Mouse (Mus musculus): ENCODE results near the gene Ddx56. TPM values are rescaled to one million over a fixed set of nuclear protein-coding genes. Genes with fewer than 3 reads are reported as not detected.

The Ddx56 gene
- polyA plus RNA-seq, 1 experiment from 2014 or later: 36.3 TPM

DNA sequence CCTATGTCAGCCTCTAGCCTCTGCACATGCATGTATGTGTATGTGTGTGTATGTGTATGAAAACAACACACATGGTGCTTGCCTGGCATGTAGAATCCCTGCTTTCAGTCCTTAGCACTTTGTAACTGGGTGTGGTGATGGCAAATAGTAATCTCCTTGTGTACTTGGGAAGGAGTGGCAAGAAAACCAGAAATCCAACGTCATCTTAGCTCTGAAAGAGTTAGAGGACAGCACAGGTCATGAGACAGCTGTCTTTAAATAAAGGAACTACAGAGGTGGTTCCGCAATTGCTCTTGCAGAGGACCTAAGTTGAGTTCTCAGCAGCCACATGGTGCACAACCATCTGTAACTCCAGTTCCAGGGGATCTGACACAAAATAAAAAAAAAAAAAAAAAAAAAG is 31.9 kb upstream of the Ddx56 start:
- peaks cover 3% of the 10 kb centered on the region; the same call in 1 of the 2 replicates for H3K4me1 ChIP-seq (replicated peaks; ENCODE audit: control insufficient read depth, insufficient read depth, low read length)
- no peak overlapping the region for H3K9ac ChIP-seq (ENCODE audit: low read depth, low read length)
- ATAC-seq: peak; percentile 65
- H3K4me2 ChIP-seq (replicated peaks; ENCODE audit: low read depth): no peak overlapping the region
- peaks cover 49% of the 10 kb centered on the region for H3K36me3 ChIP-seq (ENCODE audit: control insufficient read depth, insufficient read depth)
- H3K9me3 ChIP-seq (ENCODE audit: control insufficient read depth): no peaks in the 10 kb centered on the region
- no peaks in the 10 kb centered on the region for H3K27me3 ChIP-seq (replicated peaks; ENCODE audit: control insufficient read depth, insufficient read depth, low read length)
- no peak overlapping the region for H3K4me3 ChIP-seq (ENCODE audit: low read depth, low read length)
- 37% methylated on average over 2 of the region's 2 CpGs for WGBS
- H3K27ac ChIP-seq (ENCODE audit: low read depth, low read length): peak overlapping the region; percentile 42
- TF ChIP-seq CTCF (IDR thresholded peaks at IDR 0.05; ENCODE audit: low read depth): no peak

DNA sequence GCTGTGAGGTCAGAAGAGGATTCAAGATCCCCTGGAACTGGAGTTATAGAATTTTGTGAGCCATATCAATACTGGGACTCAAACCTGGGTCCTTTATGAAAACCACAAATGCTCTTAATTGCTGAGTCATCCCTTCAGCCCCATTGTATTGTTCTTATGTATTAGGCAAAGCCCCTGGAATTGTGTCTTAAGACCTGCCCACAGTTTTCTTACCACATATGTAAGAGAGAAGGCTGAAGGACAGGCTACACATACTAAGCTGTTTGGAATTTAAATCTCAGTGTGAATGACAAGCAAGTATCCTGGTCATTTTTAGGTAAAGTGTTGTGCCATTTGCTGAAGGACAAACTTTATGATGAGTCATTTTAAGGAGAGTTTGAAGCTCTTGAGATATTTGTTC is 28.5 kb upstream of the Ddx56 start:
- H3K27me3 ChIP-seq (replicated peaks; ENCODE audit: control insufficient read depth, insufficient read depth, low read length): no peaks in the 10 kb centered on the region
- H3K27ac ChIP-seq (ENCODE audit: low read depth, low read length): no peak overlapping the region
- no peaks in the 10 kb centered on the region for H3K9me3 ChIP-seq (ENCODE audit: control insufficient read depth)
- H3K4me1 ChIP-seq (replicated peaks; ENCODE audit: control insufficient read depth, insufficient read depth, low read length): peaks cover 7% of the 10 kb centered on the region
- H3K9ac ChIP-seq (ENCODE audit: low read depth, low read length): no peak overlapping the region
- TF ChIP-seq CTCF (IDR thresholded peaks at IDR 0.05; ENCODE audit: low read depth): no peak
- no peak overlapping the region for H3K4me3 ChIP-seq (ENCODE audit: low read depth, low read length)
- H3K36me3 ChIP-seq (ENCODE audit: control insufficient read depth, insufficient read depth): peaks cover 36% of the 10 kb centered on the region
- no peak for ATAC-seq
- no peak overlapping the region for H3K4me2 ChIP-seq (replicated peaks; ENCODE audit: low read depth)

- H3K9me3 ChIP-seq (ENCODE audit: control insufficient read depth): no peaks in the 10 kb centered on the region
- ATAC-seq: no peak
- H3K9ac ChIP-seq (ENCODE audit: low read depth, low read length): no peak overlapping the region
- no peaks in the 10 kb centered on the region for H3K27me3 ChIP-seq (replicated peaks; ENCODE audit: control insufficient read depth, insufficient read depth, low read length)
- H3K4me2 ChIP-seq (replicated peaks; ENCODE audit: low read depth): 0 out of 2 replicates have a peak overlapping the region, but pooled peaks have one; percentile 69
- peaks cover 25% of the 10 kb centered on the region for H3K36me3 ChIP-seq (ENCODE audit: control insufficient read depth, insufficient read depth)
- peaks cover 7% of the 10 kb centered on the region for H3K4me1 ChIP-seq (replicated peaks; ENCODE audit: control insufficient read depth, insufficient read depth, low read length)
- TF ChIP-seq CTCF (IDR thresholded peaks at IDR 0.05; ENCODE audit: low read depth): no peak
- H3K4me3 ChIP-seq (ENCODE audit: low read depth, low read length): no peak overlapping the region
- H3K27ac ChIP-seq (ENCODE audit: low read depth, low read length): peak overlapping the region; percentile 67; the same call in 1 of the 2 replicates
- WGBS: 72% methylated on average over 4 of the region's 4 CpGs
Observed at GRCm38 (mm10) chr11:6294632-6295031, 27.1 kb upstream of the Ddx56 start.

DNA sequence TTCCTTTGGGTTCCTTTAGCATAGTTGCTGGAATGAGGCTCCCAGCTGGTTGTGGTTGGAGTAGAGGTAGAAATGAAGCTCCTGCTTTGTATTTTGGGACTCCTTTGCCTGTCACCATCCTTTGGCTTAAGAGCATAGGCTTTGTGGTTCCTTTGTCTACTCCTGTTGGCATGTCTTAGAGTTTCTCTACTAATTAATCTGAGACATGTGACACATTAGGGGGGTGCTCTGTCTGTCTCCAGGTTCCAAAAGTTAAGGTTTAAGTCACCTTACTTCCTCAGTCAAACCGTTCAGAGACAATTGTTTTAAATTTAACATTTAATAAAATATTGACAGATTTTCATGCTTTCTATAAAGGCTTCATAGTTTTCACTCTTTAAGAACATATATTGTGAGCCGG is 26.0 kb upstream of the Ddx56 start:
- no peak for TF ChIP-seq CTCF (IDR thresholded peaks at IDR 0.05; ENCODE audit: low read depth)
- H3K4me3 ChIP-seq (ENCODE audit: low read depth, low read length): no peak overlapping the region; the same call in 1 of the 2 replicates
- H3K27ac ChIP-seq (ENCODE audit: low read depth, low read length): no peak overlapping the region
- peak overlapping the region; percentile 69 for H3K4me2 ChIP-seq (replicated peaks; ENCODE audit: low read depth)
- no peaks in the 10 kb centered on the region for H3K9me3 ChIP-seq (ENCODE audit: control insufficient read depth)
- no peaks in the 10 kb centered on the region for H3K27me3 ChIP-seq (replicated peaks; ENCODE audit: control insufficient read depth, insufficient read depth, low read length)
- no peak overlapping the region for H3K9ac ChIP-seq (ENCODE audit: low read depth, low read length)
- ATAC-seq: no peak
- peaks cover 20% of the 10 kb centered on the region for H3K36me3 ChIP-seq (ENCODE audit: control insufficient read depth, insufficient read depth)
- peaks cover 4% of the 10 kb centered on the region for H3K4me1 ChIP-seq (replicated peaks; ENCODE audit: control insufficient read depth, insufficient read depth, low read length)
- 84% methylated on average over 2 of the region's 2 CpGs for WGBS

- Histone ChIP-seq H3K27me3 (replicated peaks; ENCODE audit: control insufficient read depth, insufficient read depth, low read length) (no peaks in the 10 kb centered on the region), H3K36me3 (ENCODE audit: control insufficient read depth, insufficient read depth) (peaks cover 14% of the 10 kb centered on the region), H3K27ac (ENCODE audit: low read depth, low read length) (peak overlapping the region; percentile 94), H3K4me3 (ENCODE audit: low read depth, low read length) (peak overlapping the region; percentile 65), H3K9ac (ENCODE audit: low read depth, low read length) (0 out of 2 replicates have a peak overlapping the region, but pooled peaks have one; percentile 89), H3K9me3 (ENCODE audit: control insufficient read depth) (no peaks in the 10 kb centered on the region), H3K4me2 (replicated peaks; ENCODE audit: low read depth) (peak overlapping the region; percentile 69), H3K4me1 (replicated peaks; ENCODE audit: control insufficient read depth, insufficient read depth, low read length) (peaks cover 4% of the 10 kb centered on the region)
- ATAC-seq: no peak
- no peak for TF ChIP-seq CTCF (IDR thresholded peaks at IDR 0.05; ENCODE audit: low read depth)
- 83% methylated on average over 4 of the region's 4 CpGs for WGBS
Observed at GRCm38 (mm10) chr11:6292988-6293349, 25.4 kb upstream of the Ddx56 start.

GRCm38 (mm10) chr11:6292116-6292987 is 24.8 kb upstream of the Ddx56 start:
- ATAC-seq: peak; percentile 79
- peaks cover 8% of the 10 kb centered on the region for H3K36me3 ChIP-seq (ENCODE audit: control insufficient read depth, insufficient read depth)
- peak overlapping the region; percentile 94 for H3K27ac ChIP-seq (ENCODE audit: low read depth, low read length)
- peak overlapping the region; percentile 69 for H3K4me2 ChIP-seq (replicated peaks; ENCODE audit: low read depth)
- no peaks in the 10 kb centered on the region for H3K27me3 ChIP-seq (replicated peaks; ENCODE audit: control insufficient read depth, insufficient read depth, low read length)
- H3K4me1 ChIP-seq (replicated peaks; ENCODE audit: control insufficient read depth, insufficient read depth, low read length): peaks cover 4% of the 10 kb centered on the region
- WGBS: 9% methylated on average over 33 of the region's 33 CpGs
- H3K9ac ChIP-seq (ENCODE audit: low read depth, low read length): peak overlapping the region; percentile 89
- peak; percentile 65 for TF ChIP-seq CTCF (IDR thresholded peaks at IDR 0.05; ENCODE audit: low read depth)
- H3K9me3 ChIP-seq (ENCODE audit: control insufficient read depth): no peaks in the 10 kb centered on the region
- peak overlapping the region; percentile 65 for H3K4me3 ChIP-seq (ENCODE audit: low read depth, low read length)

Measured in intestine, postnatal 0 days (tissue).